Mouse (Mus musculus) limb, embryonic 14.5 days (tissue): ENCODE data around the gene Gm37240. TPM values are rescaled to one million over a fixed set of nuclear protein-coding genes. Genes with fewer than 3 reads are reported as not detected.

Source experiments
- ATAC-seq: fragments of 200-750 bp; cut with Nextera tagmentation; 2 replicates; pipeline ENCODE4 v1.8.0; 2017; ENCODE audit warnings: low read depth, moderate number of reproducible peaks, moderate TSS enrichment; ENCODE audit not compliant: low FRiP score
- DNase-seq: peaks from one replicate; pipeline ENCODE4 v3.0.0-alpha.2; 2015; ENCODE audit warnings: low spot score
- H3K27ac ChIP-seq: fragments of 300-500 bp; sonication (generic); replicated peaks from 2 replicates; pipeline ENCODE4 v1.5.1; 2014; ENCODE audit warnings: low read depth, mild to moderate bottlenecking, low read length, moderate library complexity, mixed read lengths
- H3K27me3 ChIP-seq: fragments of 300-500 bp; sonication (generic); 2 replicates; pipeline ENCODE4 v1.6.1; 2014; ENCODE audit warnings: low read length, mixed read lengths; ENCODE audit not compliant: control insufficient read depth, insufficient read depth
- H3K36me3 ChIP-seq: fragments of 300-500 bp; sonication (generic); 2 replicates; pipeline ENCODE4 v1.6.1; 2014; ENCODE audit warnings: mild to moderate bottlenecking, low read length, moderate library complexity, mixed read lengths; ENCODE audit not compliant: control insufficient read depth, insufficient read depth
- H3K4me1 ChIP-seq: fragments of 300-500 bp; sonication (generic); 2 replicates; pipeline ENCODE4 v1.6.1; 2014; ENCODE audit warnings: antibody characterized with exemption, low read length, mixed read lengths; ENCODE audit not compliant: control insufficient read depth, insufficient read depth
- H3K4me2 ChIP-seq: fragments of 300-500 bp; sonication (generic); replicated peaks from 2 replicates; pipeline ENCODE4 v1.6.1; 2014; ENCODE audit warnings: low read depth, mild to moderate bottlenecking, low read length, moderate library complexity; ENCODE audit not compliant: severe bottlenecking
- H3K4me3 ChIP-seq: fragments of 300-500 bp; sonication (generic); replicated peaks from 2 replicates; pipeline ENCODE4 v1.5.1; 2014; ENCODE audit warnings: low read length
- H3K9ac ChIP-seq: fragments of 300-500 bp; sonication (generic); 2 replicates; pipeline ENCODE4 v1.6.1; 2014; ENCODE audit warnings: mild to moderate bottlenecking, low read depth, low read length, moderate library complexity; ENCODE audit not compliant: severe bottlenecking
- H3K9me3 ChIP-seq: fragments of 300-500 bp; sonication (generic); 2 replicates; pipeline ENCODE4 v1.6.1; 2016; ENCODE audit warnings: low read length; ENCODE audit not compliant: control insufficient read depth
- POLR2A ChIP-seq: fragments of 200-500 bp; IDR thresholded peaks from 2 replicates; pipeline ENCODE4 v1.8.0; 2012; ENCODE audit warnings: inconsistent platforms, mild to moderate bottlenecking, moderate library complexity, borderline replicate concordance; ENCODE audit not compliant: insufficient read depth, insufficient read length; ENCODE audit errors: extremely low read depth
- WGBS: fragments of 180-500 bp; shearing (Covaris S2); extraction: QIAGEN DNeasy Blood & Tissue Kit; methylation state at CpG from one replicate; pipeline ENCODE4 v1.1.7; 2014; 5-methylcytosine and 5-hydroxymethylcytosine counted together
- polyA plus RNA-seq, 2 experiments: library from polyadenylated mRNA; depleted of rRNA in 1 of 2; stranded (reverse) in 1 of 2; unstranded in 1 of 2; fragments of >200 nt; fragmentation: Nextera tagmentation in 1 of 2; extraction: Ambion mirVana in 1 of 2; gene quantifications; 2 replicates each; pipeline versions ENCODE4 v1.2.1 to v1.2.3; 2012 to 2014

Gm37240 gene
- polyA plus RNA-seq, 2 experiments, result 2.0 to 13.4 TPM

DNA sequence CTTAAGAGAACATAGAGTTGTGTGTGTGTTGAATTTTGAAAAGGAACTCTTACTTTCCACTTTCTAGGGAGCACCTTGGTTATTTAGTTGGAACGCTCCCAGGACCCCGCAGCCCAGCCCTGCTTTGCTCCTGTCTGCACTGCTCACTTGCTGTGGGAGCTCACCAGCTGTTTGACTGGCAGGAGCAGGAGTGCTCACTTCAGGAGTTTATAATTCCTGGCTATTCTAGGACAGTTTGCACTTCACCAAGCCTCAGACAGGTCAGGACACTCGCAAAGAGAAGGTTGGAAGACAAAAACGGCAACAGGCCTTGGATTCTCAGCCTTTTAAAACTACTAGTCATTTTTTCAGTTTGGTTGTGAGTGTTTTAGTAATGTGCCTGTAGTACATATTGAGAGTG is 962.1 kb downstream of the Gm37240 start:
- no peaks in the 10 kb centered on the region for H3K4me1 ChIP-seq
- no peak for TF ChIP-seq POLR2A
- no peak overlapping the region for H3K4me2 ChIP-seq
- H3K27ac ChIP-seq, result no peak overlapping the region
- WGBS, result 64% methylated on average over 4 of the region's 4 CpGs
- no peaks in the 10 kb centered on the region for H3K27me3 ChIP-seq
- no peak; the same call in 1 of the 2 replicates for ATAC-seq
- H3K9ac ChIP-seq, result no peak overlapping the region
- H3K4me3 ChIP-seq, result no peak overlapping the region
- no peaks in the 10 kb centered on the region for H3K9me3 ChIP-seq
- no peaks in the 10 kb centered on the region for H3K36me3 ChIP-seq
- DNase-seq, result peak; percentile 4

GRCm38 (mm10) chr3:84923670-84924069 is 963.6 kb downstream of the Gm37240 start:
- Histone ChIP-seq H3K36me3 (no peaks in the 10 kb centered on the region), H3K9me3 (no peaks in the 10 kb centered on the region), H3K9ac (no peak overlapping the region), H3K27me3 (no peaks in the 10 kb centered on the region), H3K27ac (no peak overlapping the region), H3K4me3 (no peak overlapping the region), H3K4me2 (no peak overlapping the region), H3K4me1 (no peaks in the 10 kb centered on the region)
- no peak for ATAC-seq
- DNase-seq, result no peak
- WGBS, result 76% methylated on average over 1 of the region's 1 CpGs
- TF ChIP-seq POLR2A, result no peak

DNA sequence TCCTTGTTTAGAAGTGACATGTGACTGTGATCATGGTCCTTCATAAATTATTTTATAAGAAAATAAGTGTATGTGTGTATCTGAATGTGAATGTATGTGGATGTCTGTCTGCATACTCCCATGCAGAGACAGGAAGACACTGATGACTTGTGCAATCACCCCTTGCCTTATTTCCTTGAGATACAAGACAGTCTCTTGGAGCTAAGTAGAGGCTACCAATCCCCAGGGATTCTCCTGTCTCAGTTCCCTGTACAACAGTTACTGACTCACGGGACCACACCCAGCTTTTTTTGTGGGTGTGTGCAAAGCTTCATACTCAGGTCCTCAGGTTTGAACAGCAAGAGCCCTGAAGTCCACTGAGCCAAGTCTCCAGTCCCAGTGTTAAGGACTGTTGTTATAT is 964.1 kb downstream of the Gm37240 start:
- Histone ChIP-seq H3K4me1 (no peaks in the 10 kb centered on the region), H3K36me3 (no peaks in the 10 kb centered on the region), H3K4me2 (no peak overlapping the region), H3K9me3 (no peaks in the 10 kb centered on the region), H3K27me3 (no peaks in the 10 kb centered on the region), H3K27ac (no peak overlapping the region), H3K9ac (no peak overlapping the region), H3K4me3 (no peak overlapping the region)
- WGBS, result 69% methylated on average over 1 of the region's 1 CpGs
- ATAC-seq (no peak), DNase-seq (no peak)
- no peak for TF ChIP-seq POLR2A

DNA sequence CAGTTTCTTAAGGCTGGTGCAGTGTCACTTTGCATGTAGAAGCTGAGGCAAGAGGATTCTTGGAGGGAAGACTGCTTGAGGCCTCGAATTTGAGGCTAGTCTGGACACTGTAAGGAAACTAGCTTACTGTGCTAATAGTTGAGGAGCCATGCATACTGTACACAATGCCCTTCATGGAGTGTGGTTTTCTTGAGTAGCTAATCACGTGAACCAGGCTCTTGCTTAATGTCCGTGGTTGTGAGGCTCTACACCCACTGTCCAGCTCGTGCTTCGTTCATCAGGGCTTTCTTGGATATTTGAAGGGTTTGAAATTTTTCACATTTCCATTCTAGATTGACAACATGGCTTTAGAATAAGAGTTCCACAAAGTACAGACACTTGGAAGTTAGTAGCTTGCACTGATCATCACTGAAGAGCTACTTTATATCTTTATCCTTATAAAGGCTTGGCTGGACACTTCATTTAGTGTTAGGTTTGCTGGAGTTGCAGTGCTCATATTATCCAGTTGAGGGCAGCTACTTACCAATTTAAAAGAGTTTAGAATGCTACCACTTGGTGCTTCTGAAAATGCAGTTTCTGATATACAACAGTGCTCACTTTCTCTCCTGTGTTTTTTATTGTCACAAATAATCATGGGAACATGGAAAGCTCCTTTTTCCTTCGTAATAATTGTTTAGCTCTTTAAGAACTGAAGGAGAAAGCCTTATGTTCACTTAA is 965.5 kb downstream of the Gm37240 start:
- TF ChIP-seq POLR2A, result no peak
- 68% methylated on average over 6 of the region's 6 CpGs for WGBS
- Histone ChIP-seq H3K4me3 (no peak overlapping the region), H3K9ac (no peak overlapping the region), H3K4me1 (no peaks in the 10 kb centered on the region), H3K27ac (no peak overlapping the region), H3K9me3 (no peaks in the 10 kb centered on the region), H3K36me3 (no peaks in the 10 kb centered on the region), H3K4me2 (no peak overlapping the region), H3K27me3 (no peaks in the 10 kb centered on the region)
- no peak for ATAC-seq
- DNase-seq, result peak; percentile 70

DNA sequence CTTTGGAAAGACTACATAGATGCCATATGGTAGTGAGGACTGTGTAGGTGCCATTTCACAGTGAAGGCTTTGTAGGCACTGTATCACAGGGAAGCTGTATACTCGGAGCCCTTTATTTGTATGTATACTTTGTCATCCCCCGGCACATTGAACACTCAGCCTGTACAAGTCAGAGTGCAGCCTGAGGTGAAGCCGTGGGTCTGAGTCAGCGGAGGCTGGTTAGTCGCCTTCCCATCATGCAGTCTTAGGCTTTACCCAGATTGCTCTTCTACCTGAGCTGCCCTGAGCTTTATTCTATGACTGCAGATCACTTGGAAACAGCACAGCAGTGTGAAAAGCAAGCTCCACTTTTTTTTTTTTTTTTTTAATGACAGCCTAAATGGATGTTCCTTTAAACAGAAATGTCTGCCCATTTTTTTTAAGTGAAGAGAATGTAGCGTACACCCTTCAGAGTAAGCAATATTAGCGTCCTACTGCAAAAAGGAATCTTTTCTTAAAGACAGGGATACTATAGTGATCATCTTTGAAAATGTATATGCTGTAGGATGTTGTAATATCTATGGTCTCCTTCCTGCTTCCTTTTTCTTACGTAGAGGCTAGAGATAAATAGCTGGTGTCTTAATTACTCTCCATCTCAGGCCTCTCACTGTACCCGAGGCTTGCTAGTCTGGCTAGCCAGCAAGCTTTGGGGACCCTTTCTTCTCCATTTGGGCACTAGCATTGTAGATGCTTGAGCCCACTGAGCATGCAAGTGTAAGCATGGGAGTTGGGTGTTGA is 969.2 kb downstream of the Gm37240 start:
- ATAC-seq, result no peak
- Histone ChIP-seq H3K9me3 (no peaks in the 10 kb centered on the region), H3K9ac (no peak overlapping the region), H3K27me3 (no peaks in the 10 kb centered on the region), H3K27ac (no peak overlapping the region), H3K4me2 (no peak overlapping the region), H3K36me3 (no peaks in the 10 kb centered on the region), H3K4me1 (no peaks in the 10 kb centered on the region), H3K4me3 (no peak overlapping the region)
- WGBS, result 80% methylated on average over 9 of the region's 9 CpGs
- no peak for DNase-seq
- no peak for TF ChIP-seq POLR2A
